ENCODE assay signal across 9 mouse cellular contexts in the genomic region with DNA sequence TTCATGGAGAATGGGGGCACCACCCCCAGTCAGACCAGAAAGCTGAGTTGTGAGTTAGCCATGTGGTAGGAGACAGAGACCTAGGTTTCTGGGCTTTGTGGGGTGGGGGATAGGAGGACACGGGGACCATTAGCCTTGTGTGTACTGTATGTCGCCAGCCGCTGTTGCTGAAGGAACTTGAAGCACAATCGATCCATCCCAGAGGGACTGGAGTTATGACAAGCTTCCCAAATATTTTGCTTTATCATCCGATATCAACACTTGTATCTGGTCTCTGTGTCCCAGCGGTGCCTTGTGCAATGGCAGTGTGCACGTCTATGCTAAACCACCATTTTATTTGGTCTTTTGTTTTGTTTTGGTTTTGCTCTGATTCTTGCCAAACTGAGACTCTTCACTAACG. TPM values are rescaled to one million over a fixed set of nuclear protein-coding genes. Genes with fewer than 3 reads are reported as not detected.
A peak's percentile ranks its signal among the peaks of the same experiment; 100 is the strongest.
DNase-seq lines count a peak whose midpoint lies in the region; ATAC-seq and TF ChIP-seq lines count a peak whose summit lies in the region.
"Had no signal": no experiment of that assay in that cellular context is flagged by ENCODE, and none has a peak within 500 bp of the region (broad histone marks: within the 10 kb centered on the region; RNA-seq: fewer than 3 reads in every experiment).

No protein-coding gene starts in this region.

- H3K4me1 ChIP-seq in brown adipose tissue, adult 24 weeks (ENCODE audit: control insufficient read depth, insufficient read depth, insufficient read length, low read length) = peaks cover 7% of the 10 kb centered on the region
- peaks cover 47% of the 10 kb centered on the region for H3K4me1 ChIP-seq in hindbrain, embryonic 13.5 days (replicated peaks)
- peaks cover 8% of the 10 kb centered on the region for H3K4me1 ChIP-seq in liver, embryonic 16.5 days (ENCODE audit: control insufficient read depth, low read depth, low read length)

- peaks cover 78% of the 10 kb centered on the region for H3K27me3 ChIP-seq in hindbrain, embryonic 13.5 days
- H3K27me3 ChIP-seq in liver, embryonic 16.5 days (ENCODE audit: control insufficient read depth, insufficient read depth, low read depth, low read length) = peaks cover 46% of the 10 kb centered on the region

- H3K4me2 ChIP-seq in hindbrain, embryonic 13.5 days = peak overlapping the region; percentile 97; the same call in 1 of the 2 replicates
- H3K4me2 ChIP-seq in liver, embryonic 16.5 days (ENCODE audit: low read depth, low read length) = peak overlapping the region; percentile 48

- WGBS in hindbrain, embryonic 13.5 days = 32% methylated on average over 8 of the region's 8 CpGs
- WGBS in liver, embryonic 16.5 days (ENCODE audit: insufficient replicate concordance) = 25% methylated on average over 8 of the region's 8 CpGs

- no peaks in the 10 kb centered on the region for H3K9me3 ChIP-seq in hindbrain, embryonic 13.5 days
- H3K9me3 ChIP-seq in liver, embryonic 16.5 days (replicated peaks; ENCODE audit: control insufficient read depth, low read length) = no peaks in the 10 kb centered on the region
- H3K9me3 ChIP-seq: forebrain, embryonic 13.5 days had no signal

- ATAC-seq in hindbrain, embryonic 13.5 days (ENCODE audit: low FRiP score) = no peak
- ATAC-seq in liver, embryonic 16.5 days (ENCODE audit: low read depth) = no peak
- no peak for ATAC-seq in frontal cortex, adult (ENCODE audit: low TSS enrichment)
- ATAC-seq: forebrain, embryonic 13.5 days had no signal

- H3K36me3 ChIP-seq in hindbrain, embryonic 13.5 days = no peaks in the 10 kb centered on the region
- H3K36me3 ChIP-seq in liver, embryonic 16.5 days (ENCODE audit: control insufficient read depth, insufficient read depth) = no peaks in the 10 kb centered on the region

- H3K9ac ChIP-seq in hindbrain, embryonic 13.5 days = no peak overlapping the region
- H3K9ac ChIP-seq in liver, embryonic 16.5 days (ENCODE audit: low read depth, low read length) = peak overlapping the region; percentile 2

- peak overlapping the region; percentile 76 for H3K4me3 ChIP-seq in layer of hippocampus, adult 2 months
- peak overlapping the region; percentile 93 for H3K4me3 ChIP-seq in brown adipose tissue, adult 24 weeks (ENCODE audit: insufficient read depth, low read depth, low read length)
- peak overlapping the region; percentile 53; the same call in 1 of the 2 replicates for H3K4me3 ChIP-seq in hindbrain, embryonic 13.5 days
- peak overlapping the region; percentile 63 for H3K4me3 ChIP-seq in liver, embryonic 16.5 days (ENCODE audit: low read depth, low read length)

- no peak for DNase-seq in layer of hippocampus, adult 2 months (ENCODE audit: low spot score in 2 of 2)
- DNase-seq in layer of hippocampus, postnatal 10 days (ENCODE audit: low spot score in 2 of 2) = no peak
- DNase-seq in embryo, embryonic 9.5 days (ENCODE audit: extremely low spot score) = no peak
- DNase-seq in heart, postnatal 25 days (ENCODE audit: low spot score) = no peak

- intact Hi-C loops in heart, postnatal 25 days (cut with DNase I) = no loop called here

- 0 out of 2 replicates have a peak overlapping the region, but pooled peaks have one; percentile 10 for H3K27ac ChIP-seq in layer of hippocampus, adult 2 months
- peak overlapping the region; percentile 97 for H3K27ac ChIP-seq in brown adipose tissue, adult 24 weeks (replicated peaks; ENCODE audit: low read depth, low read length)
- no peak overlapping the region for H3K27ac ChIP-seq in hindbrain, embryonic 13.5 days
- H3K27ac ChIP-seq in liver, embryonic 16.5 days (ENCODE audit: low read length) = no peak overlapping the region; the same call in 1 of the 2 replicates
- H3K27ac ChIP-seq: forebrain, embryonic 13.5 days had no signal

- peak; percentile 14; the same call in 1 of the 2 replicates for TF ChIP-seq CTCF in layer of hippocampus, adult 2 months (conservative IDR thresholded peaks at IDR 0.05)

RNA-seq across cellular contexts. Expression of gene Cebpa, which starts 2.1 kb away (rescaled TPM):
- total RNA-seq in layer of hippocampus, adult 2 months (2021) = 10 to 100 TPM; 16.6 to 18.0 TPM
- 10 to 100 TPM in 1 of 2 experiments, 1 to 10 TPM in 1; 8.8 to 10.1 TPM for total RNA-seq in layer of hippocampus, postnatal 10 days (2021)
- 427 and 435 TPM in 2 replicates for polyA plus RNA-seq in brown adipose tissue, adult 24 weeks (2012; ENCODE audit: insufficient read depth, insufficient read length, missing spikeins)
- 0.47 and 0.60 TPM in 2 replicates for polyA plus RNA-seq in hindbrain, embryonic 13.5 days (2015; fragmentation: Nextera tagmentation; extraction: Ambion mirVana)
- 6.8 and 9.1 TPM in 2 replicates for polyA plus RNA-seq in liver, embryonic 16.5 days (2015; fragmentation: Nextera tagmentation; extraction: Ambion mirVana)
- total RNA-seq in heart, postnatal 25 days (2021) = 1 to 10 TPM; 5.8 to 6.1 TPM

Comparison
In these comparisons a context has a peak if more than half of its experiments do, and no peak if none do; other contexts are left out.
1. H3K27ac ChIP-seq: peak in layer of hippocampus, adult 2 months (single experiment) and brown adipose tissue, adult 24 weeks (single experiment); none in hindbrain, embryonic 13.5 days (single experiment) and liver, embryonic 16.5 days (single experiment).
2. Peak in every context shown above with its lines, with median percentiles within 50 percentile points of each other: H3K4me3 ChIP-seq.